Mouse (Mus musculus) forebrain, embryonic 14.5 days (tissue): Measurements from ENCODE around the gene Asic3. TPM values are rescaled to one million over a fixed set of nuclear protein-coding genes. Genes with fewer than 3 reads are reported as not detected.

Experiments used
- ATAC-seq: fragments of 200-750 bp; cut with Nextera tagmentation; 2 replicates; pipeline ENCODE4 v1.8.0; 2017; ENCODE audit warnings: mild to moderate bottlenecking, moderate library complexity
- DNase-seq: peaks from one replicate; pipeline ENCODE4 v3.0.0-alpha.2; 2015; ENCODE audit warnings: low spot score
- H3K27ac ChIP-seq: fragments of 300-500 bp; sonication (generic); 2 replicates; pipeline ENCODE4 v1.5.1; 2014; ENCODE audit warnings: low read depth, mild to moderate bottlenecking, control low read depth, low read length, moderate library complexity
- H3K27me3 ChIP-seq: fragments of 300-500 bp; sonication (generic); replicated peaks from 2 replicates; pipeline ENCODE4 v1.6.1; 2014; ENCODE audit warnings: low read length, control low read depth, mixed read lengths; ENCODE audit not compliant: control insufficient read depth, insufficient read depth
- H3K36me3 ChIP-seq: fragments of 300-500 bp; sonication (generic); 2 replicates; pipeline ENCODE4 v1.6.1; 2014; ENCODE audit warnings: low read length, control low read depth; ENCODE audit not compliant: control insufficient read depth, insufficient read depth
- H3K4me1 ChIP-seq: fragments of 300-500 bp; sonication (generic); 2 replicates; pipeline ENCODE4 v1.6.1; 2014; ENCODE audit warnings: antibody characterized with exemption, low read length, control low read depth; ENCODE audit not compliant: control insufficient read depth, insufficient read depth
- H3K4me2 ChIP-seq: fragments of 300-500 bp; sonication (generic); 2 replicates; pipeline ENCODE4 v1.6.1; 2014; ENCODE audit warnings: mild to moderate bottlenecking, control low read depth, low read length
- H3K4me3 ChIP-seq: fragments of 300-500 bp; sonication (generic); 2 replicates; pipeline ENCODE4 v1.5.1; 2014; ENCODE audit warnings: low read depth, low read length, control low read depth
- H3K9ac ChIP-seq: fragments of 300-500 bp; sonication (generic); 2 replicates; pipeline ENCODE4 v1.6.1; 2014; ENCODE audit warnings: mild to moderate bottlenecking, low read length, control low read depth, moderate library complexity
- H3K9me3 ChIP-seq: fragments of 300-500 bp; sonication (generic); replicated peaks from 2 replicates; pipeline ENCODE4 v1.6.1; 2016; ENCODE audit warnings: low read length, control low read depth, mixed read lengths; ENCODE audit not compliant: control insufficient read depth
- WGBS: fragments of 180-500 bp; shearing (Covaris S2); extraction: QIAGEN DNeasy Blood & Tissue Kit; methylation state at CpG from one replicate; pipeline ENCODE4 v1.1.7; 2014; 5-methylcytosine and 5-hydroxymethylcytosine counted together
- polyA plus RNA-seq: library from polyadenylated mRNA; unstranded; fragments of >200 nt; fragmentation: Nextera tagmentation; extraction: Ambion mirVana; gene quantifications from 2 replicates; pipeline ENCODE4 v1.2.1, GENCODE M21; 2014

Asic3 gene
- polyA plus RNA-seq, 1 experiment from 2014 or later: not detected

GRCm38 (mm10) chr5:24424004-24424781 is 11.0 kb downstream of the Asic3 start:
- Histone ChIP-seq H3K4me2 (peak overlapping the region; percentile 69), H3K36me3 (peaks cover 17% of the 10 kb centered on the region), H3K4me1 (peaks cover 40% of the 10 kb centered on the region), H3K9me3 (no peaks in the 10 kb centered on the region), H3K27ac (peak overlapping the region; percentile 90), H3K4me3 (peak overlapping the region; percentile 63), H3K9ac (peak overlapping the region; percentile 68), H3K27me3 (peaks cover 3% of the 10 kb centered on the region; the same call in 1 of the 2 replicates)
- no peak for DNase-seq
- ATAC-seq: no peak; the same call in 1 of the 2 replicates
- WGBS: 9% methylated on average over 21 of the region's 21 CpGs

GRCm38 (mm10) chr5:24424861-24425411 is 11.7 kb downstream of the Asic3 start:
- under 1% methylated on average over 52 of the region's 60 CpGs for WGBS
- Histone ChIP-seq H3K4me1 (peaks cover 40% of the 10 kb centered on the region), H3K27me3 (peaks cover 3% of the 10 kb centered on the region; the same call in 1 of the 2 replicates), H3K9ac (peak overlapping the region; percentile 68), H3K4me2 (peak overlapping the region; percentile 69), H3K27ac (peak overlapping the region; percentile 74), H3K9me3 (no peaks in the 10 kb centered on the region), H3K4me3 (peak overlapping the region; percentile 63), H3K36me3 (peaks cover 11% of the 10 kb centered on the region)
- DNase-seq: peak; percentile 89
- ATAC-seq: peak; percentile 24; the same call in 1 of the 2 replicates

GRCm38 (mm10) chr5:24425421-24426036 is 12.3 kb downstream of the Asic3 start:
- no peaks in the 10 kb centered on the region for H3K9me3 ChIP-seq
- no peak for DNase-seq
- peak overlapping the region; percentile 68 for H3K9ac ChIP-seq
- WGBS: under 1% methylated on average over 29 of the region's 30 CpGs
- H3K36me3 ChIP-seq: peaks cover 10% of the 10 kb centered on the region
- H3K4me3 ChIP-seq: peak overlapping the region; percentile 63
- peaks cover 40% of the 10 kb centered on the region for H3K4me1 ChIP-seq
- no peak for ATAC-seq
- H3K27ac ChIP-seq: peak overlapping the region; percentile 74
- peak overlapping the region; percentile 69 for H3K4me2 ChIP-seq
- peaks cover 3% of the 10 kb centered on the region; the same call in 1 of the 2 replicates for H3K27me3 ChIP-seq

- Histone ChIP-seq H3K9ac (peak overlapping the region; percentile 68), H3K9me3 (no peaks in the 10 kb centered on the region), H3K4me2 (peak overlapping the region; percentile 69), H3K27ac (0 out of 2 replicates have a peak overlapping the region, but pooled peaks have one; percentile 74), H3K27me3 (peaks cover 3% of the 10 kb centered on the region; the same call in 1 of the 2 replicates), H3K36me3 (peaks cover 11% of the 10 kb centered on the region), H3K4me1 (peaks cover 40% of the 10 kb centered on the region), H3K4me3 (peak overlapping the region; percentile 63)
- 3% methylated on average over 10 of the region's 10 CpGs for WGBS
- peak; percentile 29 for DNase-seq
- no peak for ATAC-seq
Observed at GRCm38 (mm10) chr5:24426037-24426432, 12.8 kb downstream of the Asic3 start.

GRCm38 (mm10) chr5:24426556-24427284 is 13.5 kb downstream of the Asic3 start:
- H3K4me1 ChIP-seq: peaks cover 40% of the 10 kb centered on the region
- H3K27ac ChIP-seq: no peak overlapping the region
- H3K9ac ChIP-seq: no peak overlapping the region
- DNase-seq (no peak), ATAC-seq (no peak)
- peaks cover 18% of the 10 kb centered on the region for H3K36me3 ChIP-seq
- 12% methylated on average over 9 of the region's 9 CpGs for WGBS
- peak overlapping the region; percentile 63; the same call in 1 of the 2 replicates for H3K4me3 ChIP-seq
- H3K9me3 ChIP-seq: no peaks in the 10 kb centered on the region
- peaks cover 3% of the 10 kb centered on the region; the same call in 1 of the 2 replicates for H3K27me3 ChIP-seq
- H3K4me2 ChIP-seq: peak overlapping the region; percentile 69

DNA sequence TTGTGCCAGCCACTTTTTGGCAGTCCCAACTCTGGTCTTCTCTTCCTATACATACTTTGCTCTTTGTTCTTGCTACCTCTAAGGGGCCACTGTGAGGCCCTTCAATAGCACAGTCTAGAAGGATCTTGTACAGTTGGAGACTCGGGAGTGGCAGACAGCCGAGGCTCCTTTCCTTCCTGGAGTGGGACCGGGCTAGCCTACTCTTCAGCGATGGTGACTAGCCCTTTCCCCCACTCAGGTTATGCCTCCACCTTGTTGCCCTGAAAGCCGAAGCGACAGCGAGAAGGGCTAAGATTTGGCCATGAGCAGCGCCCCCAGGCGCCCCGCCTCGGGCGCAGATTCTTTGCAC is 14.1 kb downstream of the Asic3 start:
- no peak overlapping the region for H3K4me3 ChIP-seq
- peak overlapping the region; percentile 69; the same call in 1 of the 2 replicates for H3K4me2 ChIP-seq
- H3K36me3 ChIP-seq: peaks cover 22% of the 10 kb centered on the region
- H3K27me3 ChIP-seq: peaks cover 3% of the 10 kb centered on the region; the same call in 1 of the 2 replicates
- ATAC-seq (no peak), DNase-seq (no peak)
- H3K4me1 ChIP-seq: peaks cover 40% of the 10 kb centered on the region
- no peaks in the 10 kb centered on the region for H3K9me3 ChIP-seq
- 9% methylated on average over 12 of the region's 12 CpGs for WGBS
- no peak overlapping the region for H3K9ac ChIP-seq
- no peak overlapping the region for H3K27ac ChIP-seq

- Histone ChIP-seq H3K36me3 (peaks cover 30% of the 10 kb centered on the region), H3K9me3 (no peaks in the 10 kb centered on the region), H3K4me2 (no peak overlapping the region), H3K27me3 (peaks cover 3% of the 10 kb centered on the region; the same call in 1 of the 2 replicates), H3K9ac (no peak overlapping the region), H3K4me3 (no peak overlapping the region), H3K4me1 (peaks cover 33% of the 10 kb centered on the region), H3K27ac (no peak overlapping the region)
- 5% methylated on average over 15 of the region's 15 CpGs for WGBS
- DNase-seq: no peak
- ATAC-seq: no peak
Observed at GRCm38 (mm10) chr5:24427981-24428402, 14.8 kb downstream of the Asic3 start.

GRCm38 (mm10) chr5:24428596-24428995 is 15.4 kb downstream of the Asic3 start:
- Histone ChIP-seq H3K27ac (no peak overlapping the region), H3K9ac (peak overlapping the region; percentile 35; the same call in 1 of the 2 replicates), H3K36me3 (peaks cover 31% of the 10 kb centered on the region), H3K4me2 (no peak overlapping the region), H3K27me3 (peaks cover 3% of the 10 kb centered on the region; the same call in 1 of the 2 replicates), H3K9me3 (no peaks in the 10 kb centered on the region), H3K4me3 (no peak overlapping the region), H3K4me1 (peaks cover 32% of the 10 kb centered on the region)
- no peak for DNase-seq
- 13% methylated on average over 9 of the region's 9 CpGs for WGBS
- ATAC-seq: no peak
